Mouse (Mus musculus): ENCODE data around the gene Pgpep1. TPM values are rescaled to one million over a fixed set of nuclear protein-coding genes. Genes with fewer than 3 reads are reported as not detected.

Pgpep1 gene
- total RNA-seq, 2 experiments from 2014 or later: 6.9 to 8.5 TPM

- peak; percentile 8; the same call in 1 of the 2 replicates for ATAC-seq (replicated peaks; ENCODE audit: poor library complexity, severe bottlenecking)
Measured at GRCm38 (mm10) chr8:70610796-70611771, 49.1 kb downstream of the Pgpep1 start.

- ATAC-seq (replicated peaks; ENCODE audit: poor library complexity, severe bottlenecking): peak; percentile 59
Measured at GRCm38 (mm10) chr8:70609849-70610795, 50.1 kb downstream of the Pgpep1 start.

GRCm38 (mm10) chr8:70609368-70609848, 50.8 kb downstream of the Pgpep1 start:
- peak; percentile 47 for ATAC-seq (replicated peaks; ENCODE audit: poor library complexity, severe bottlenecking)

- ATAC-seq (replicated peaks; ENCODE audit: poor library complexity, severe bottlenecking): no peak
Measured at GRCm38 (mm10) chr8:70608749-70609367, 51.3 kb downstream of the Pgpep1 start, which contains the start of gene Ssbp4. Gene Ssbp4, minus strand, starts transcription at chr8:70608872.

- no peak for ATAC-seq (replicated peaks; ENCODE audit: poor library complexity, severe bottlenecking)
Measured at GRCm38 (mm10) chr8:70607898-70608748, 52.1 kb downstream of the Pgpep1 start.

- no peak for ATAC-seq (replicated peaks; ENCODE audit: poor library complexity, severe bottlenecking)
Measured at GRCm38 (mm10) chr8:70607603-70607897, 52.6 kb downstream of the Pgpep1 start.

GRCm38 (mm10) chr8:70606780-70607602, 53.2 kb downstream of the Pgpep1 start:
- ATAC-seq (replicated peaks; ENCODE audit: poor library complexity, severe bottlenecking): no peak

GRCm38 (mm10) chr8:70605871-70606779, 54.1 kb downstream of the Pgpep1 start:
- ATAC-seq (replicated peaks; ENCODE audit: poor library complexity, severe bottlenecking): no peak

GRCm38 (mm10) chr8:70604558-70604957, 55.6 kb downstream of the Pgpep1 start:
- no peak for ATAC-seq (replicated peaks; ENCODE audit: poor library complexity, severe bottlenecking)

GRCm38 (mm10) chr8:70602139-70602811, 57.9 kb downstream of the Pgpep1 start:
- no peak for ATAC-seq (replicated peaks; ENCODE audit: poor library complexity, severe bottlenecking)

GRCm38 (mm10) chr8:70601271-70601649, 58.9 kb downstream of the Pgpep1 start:
- ATAC-seq (replicated peaks; ENCODE audit: poor library complexity, severe bottlenecking): peak; percentile 66

GRCm38 (mm10) chr8:70600473-70601270, 59.5 kb downstream of the Pgpep1 start:
- peak; percentile 50 for ATAC-seq (replicated peaks; ENCODE audit: poor library complexity, severe bottlenecking)

GRCm38 (mm10) chr8:70599507-70600290, 60.5 kb downstream of the Pgpep1 start:
- ATAC-seq (replicated peaks; ENCODE audit: poor library complexity, severe bottlenecking): no peak

- ATAC-seq (replicated peaks; ENCODE audit: poor library complexity, severe bottlenecking): no peak
Measured at GRCm38 (mm10) chr8:70598722-70599121, 61.5 kb downstream of the Pgpep1 start.

- no peak for ATAC-seq (replicated peaks; ENCODE audit: poor library complexity, severe bottlenecking)
Measured at GRCm38 (mm10) chr8:70598283-70598682, 61.9 kb downstream of the Pgpep1 start.
